Mouse (Mus musculus): ENCODE results near the gene Pde4b. TPM values are rescaled to one million over a fixed set of nuclear protein-coding genes. Genes with fewer than 3 reads are reported as not detected.

Pde4b gene
- polyA plus RNA-seq, 1 experiment from 2014 or later = 9.6 TPM

DNA sequence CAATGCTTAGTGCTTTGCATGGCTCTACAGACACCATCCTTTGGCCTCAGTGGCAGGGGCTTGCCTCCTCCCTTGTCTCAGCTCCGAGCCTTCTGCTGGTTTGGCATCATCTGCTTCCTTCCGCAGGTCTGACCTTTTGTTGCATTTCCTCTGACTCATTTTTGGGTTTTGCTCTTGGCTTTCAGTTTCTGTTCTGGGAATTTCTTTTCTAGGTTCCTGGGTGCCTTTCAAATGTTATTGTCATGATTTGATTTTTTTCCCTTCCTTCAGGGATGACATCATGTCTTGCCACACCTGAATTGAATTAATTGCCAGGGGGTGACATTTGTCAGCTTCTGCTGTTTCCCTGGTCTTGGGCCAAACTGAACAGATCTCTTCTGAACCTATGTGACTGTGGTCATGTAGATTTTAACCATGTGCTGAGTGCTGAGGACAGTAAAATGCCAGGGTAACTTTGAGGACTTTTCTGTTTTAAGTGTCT, 17.2 kb downstream of the Pde4b start:
- Histone ChIP-seq H3K27me3 (no peaks in the 10 kb centered on the region), H3K27ac (no peak overlapping the region), H3K9ac (no peak overlapping the region), H3K4me3 (no peak overlapping the region), H3K36me3 (no peaks in the 10 kb centered on the region), H3K4me2 (no peak overlapping the region), H3K9me3 (no peaks in the 10 kb centered on the region), H3K4me1 (no peaks in the 10 kb centered on the region)
- 85% methylated on average over 2 of the region's 2 CpGs for WGBS
- ATAC-seq (ENCODE audit: insufficient number of reproducible peaks, insufficient read depth, low FRiP score, low TSS enrichment, low read depth) = no peak

DNA sequence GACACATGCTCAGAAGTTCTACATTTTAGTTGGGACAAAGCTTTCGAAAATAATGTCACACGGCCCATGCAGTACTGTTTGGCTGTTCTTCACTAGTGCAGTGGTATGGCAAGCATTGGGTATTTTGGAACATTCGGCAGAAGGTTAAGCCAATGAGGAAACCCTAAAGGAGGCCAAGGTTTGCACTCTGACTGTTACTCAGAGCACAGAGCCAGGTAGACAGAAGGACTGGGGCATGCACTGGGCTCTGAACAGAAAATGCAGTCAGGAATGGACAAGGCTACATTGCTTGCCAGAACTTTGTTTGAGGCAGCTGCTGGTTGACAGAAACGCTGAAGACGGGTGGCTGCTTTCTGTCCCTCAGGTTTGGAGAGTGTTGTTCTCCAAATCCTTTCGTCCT, 19.4 kb downstream of the Pde4b start:
- Histone ChIP-seq H3K9ac (no peak overlapping the region), H3K36me3 (no peaks in the 10 kb centered on the region), H3K4me2 (no peak overlapping the region), H3K4me3 (no peak overlapping the region), H3K4me1 (no peaks in the 10 kb centered on the region), H3K9me3 (no peaks in the 10 kb centered on the region), H3K27ac (no peak overlapping the region), H3K27me3 (no peaks in the 10 kb centered on the region)
- ATAC-seq (ENCODE audit: insufficient number of reproducible peaks, insufficient read depth, low FRiP score, low TSS enrichment, low read depth) = no peak
- 89% methylated on average over 6 of the region's 6 CpGs for WGBS

DNA sequence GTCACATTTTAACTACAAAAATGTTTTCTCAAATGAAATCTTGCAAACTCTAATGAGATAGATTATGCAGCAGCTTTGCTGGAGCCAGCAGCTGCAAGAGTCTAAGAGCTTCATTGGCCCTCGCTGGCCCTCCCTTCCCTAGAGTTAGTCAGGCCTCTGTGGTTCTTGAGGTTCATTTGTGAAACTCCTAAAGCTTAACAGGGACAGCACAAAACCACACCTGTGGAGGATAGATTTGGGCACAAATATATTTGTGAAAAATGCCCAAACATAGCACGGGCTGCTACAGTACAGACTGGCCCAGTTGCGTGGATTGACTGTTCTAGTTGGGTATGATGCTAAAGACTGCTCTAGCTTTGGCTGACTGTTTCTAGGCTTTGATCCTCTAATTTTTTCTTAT, 32.1 kb downstream of the Pde4b start:
- Histone ChIP-seq H3K4me3 (no peak overlapping the region), H3K27ac (no peak overlapping the region), H3K27me3 (no peaks in the 10 kb centered on the region), H3K36me3 (no peaks in the 10 kb centered on the region), H3K9me3 (no peaks in the 10 kb centered on the region), H3K4me2 (no peak overlapping the region), H3K4me1 (no peaks in the 10 kb centered on the region), H3K9ac (no peak overlapping the region)
- ATAC-seq (ENCODE audit: insufficient number of reproducible peaks, insufficient read depth, low FRiP score, low TSS enrichment, low read depth) = no peak
- WGBS = 90% methylated on average over 3 of the region's 3 CpGs

DNA sequence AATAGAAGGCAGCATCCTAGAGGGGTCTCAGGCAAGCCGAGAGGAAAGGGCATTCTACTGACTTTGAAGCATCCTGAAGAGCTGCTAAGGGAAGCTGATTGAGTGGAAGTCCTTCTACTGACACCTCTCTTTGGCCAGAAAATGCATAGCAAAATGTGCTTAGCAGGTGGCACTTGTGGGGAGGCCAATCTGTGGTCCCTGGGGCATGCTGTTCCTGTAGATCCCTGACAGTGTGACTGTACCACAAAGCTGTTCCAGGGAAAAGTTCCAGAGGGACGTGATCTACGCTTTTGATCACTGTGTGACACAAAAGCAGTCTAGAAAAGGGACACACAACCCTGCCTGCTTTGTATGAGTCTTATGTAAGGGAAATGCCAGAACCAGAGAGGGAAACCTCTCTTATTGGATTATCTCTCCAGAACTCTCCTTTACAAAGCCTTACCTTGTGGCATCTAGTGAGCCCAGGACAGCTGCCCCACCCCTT, 49.1 kb downstream of the Pde4b start:
- Histone ChIP-seq H3K4me3 (no peak overlapping the region), H3K27me3 (no peaks in the 10 kb centered on the region), H3K9me3 (no peaks in the 10 kb centered on the region), H3K27ac (no peak overlapping the region), H3K4me2 (no peak overlapping the region), H3K36me3 (no peaks in the 10 kb centered on the region), H3K9ac (no peak overlapping the region), H3K4me1 (no peaks in the 10 kb centered on the region)
- 69% methylated on average over 3 of the region's 3 CpGs for WGBS
- ATAC-seq (ENCODE audit: insufficient number of reproducible peaks, insufficient read depth, low FRiP score, low TSS enrichment, low read depth) = no peak

DNA sequence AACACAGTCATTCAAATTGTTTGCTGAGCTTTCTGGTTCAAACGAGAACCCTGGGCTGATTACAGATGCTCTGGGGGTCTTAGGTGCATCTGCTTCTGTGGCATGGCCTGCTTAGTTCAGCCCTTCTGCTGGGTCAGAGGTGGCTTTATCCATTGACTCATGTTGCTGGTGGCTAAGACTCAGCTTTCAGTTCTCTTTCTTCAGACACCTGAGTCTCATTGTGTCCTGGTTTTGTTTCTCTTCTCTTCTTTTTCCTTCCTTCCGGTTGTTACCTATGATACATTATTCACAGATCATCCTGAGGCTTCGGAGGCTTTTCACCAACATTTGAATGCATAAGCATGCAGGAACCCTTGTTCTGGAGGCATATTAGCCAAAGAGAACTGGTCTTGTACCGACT, 51.0 kb downstream of the Pde4b start:
- no peak overlapping the region for H3K9ac ChIP-seq
- no peak overlapping the region for H3K4me2 ChIP-seq
- no peaks in the 10 kb centered on the region for H3K36me3 ChIP-seq
- H3K27me3 ChIP-seq = no peaks in the 10 kb centered on the region
- ATAC-seq (ENCODE audit: insufficient number of reproducible peaks, insufficient read depth, low FRiP score, low TSS enrichment, low read depth) = no peak
- 70% methylated on average over 4 of the region's 4 CpGs for WGBS
- H3K4me1 ChIP-seq = no peaks in the 10 kb centered on the region
- H3K27ac ChIP-seq = no peak overlapping the region
- H3K4me3 ChIP-seq = no peak overlapping the region
- no peaks in the 10 kb centered on the region for H3K9me3 ChIP-seq

DNA sequence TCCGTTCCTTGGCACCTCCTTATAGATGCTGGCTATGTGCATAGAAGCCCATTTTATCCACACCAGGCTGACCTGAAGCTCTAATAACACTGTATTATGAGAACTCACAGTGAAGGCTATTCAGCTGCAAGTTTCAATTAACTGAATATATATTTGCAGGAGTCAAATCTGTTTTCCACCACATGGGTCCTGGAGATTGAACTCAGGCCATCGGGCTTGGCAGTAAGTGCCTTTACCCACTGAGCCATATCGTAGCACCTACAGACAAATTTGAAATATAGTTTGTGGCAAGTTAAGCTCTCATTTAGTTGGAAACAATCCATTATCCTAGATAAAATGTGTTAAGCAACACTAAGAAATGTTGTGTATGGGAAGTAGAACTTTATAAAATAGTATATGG, 53.9 kb downstream of the Pde4b start:
- H3K9ac ChIP-seq = no peak overlapping the region
- H3K4me2 ChIP-seq = no peak overlapping the region
- ATAC-seq (ENCODE audit: insufficient number of reproducible peaks, insufficient read depth, low FRiP score, low TSS enrichment, low read depth) = no peak
- 85% methylated on average over 3 of the region's 3 CpGs for WGBS
- no peak overlapping the region for H3K4me3 ChIP-seq
- H3K9me3 ChIP-seq = no peaks in the 10 kb centered on the region
- no peaks in the 10 kb centered on the region for H3K4me1 ChIP-seq
- H3K27ac ChIP-seq = no peak overlapping the region
- H3K27me3 ChIP-seq = no peaks in the 10 kb centered on the region
- no peaks in the 10 kb centered on the region for H3K36me3 ChIP-seq

DNA sequence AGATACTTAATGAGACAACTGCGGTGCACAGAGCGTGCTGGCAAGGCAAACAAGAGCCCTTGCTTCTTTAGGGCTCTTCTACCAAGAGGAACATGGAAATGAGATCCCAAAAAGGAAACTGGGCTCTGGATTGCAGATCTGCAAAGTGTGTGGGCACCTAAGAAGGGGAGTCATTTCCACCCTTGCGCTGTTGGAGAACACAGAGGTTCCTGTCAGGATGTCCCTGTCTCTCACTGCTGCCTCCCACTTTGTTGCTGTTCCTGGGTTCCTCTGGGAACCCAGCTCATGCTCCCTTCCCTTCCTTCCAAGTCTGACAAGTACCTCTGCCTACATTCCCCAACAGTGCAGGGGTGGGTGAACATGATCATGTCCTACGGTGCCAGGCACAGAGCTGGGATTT, 61.4 kb downstream of the Pde4b start:
- Histone ChIP-seq H3K36me3 (no peaks in the 10 kb centered on the region), H3K27ac (no peak overlapping the region), H3K9me3 (no peaks in the 10 kb centered on the region), H3K27me3 (no peaks in the 10 kb centered on the region), H3K4me2 (no peak overlapping the region), H3K9ac (no peak overlapping the region), H3K4me1 (no peaks in the 10 kb centered on the region), H3K4me3 (no peak overlapping the region)
- WGBS = 88% methylated on average over 4 of the region's 4 CpGs
- ATAC-seq (ENCODE audit: insufficient number of reproducible peaks, insufficient read depth, low FRiP score, low TSS enrichment, low read depth) = no peak

DNA sequence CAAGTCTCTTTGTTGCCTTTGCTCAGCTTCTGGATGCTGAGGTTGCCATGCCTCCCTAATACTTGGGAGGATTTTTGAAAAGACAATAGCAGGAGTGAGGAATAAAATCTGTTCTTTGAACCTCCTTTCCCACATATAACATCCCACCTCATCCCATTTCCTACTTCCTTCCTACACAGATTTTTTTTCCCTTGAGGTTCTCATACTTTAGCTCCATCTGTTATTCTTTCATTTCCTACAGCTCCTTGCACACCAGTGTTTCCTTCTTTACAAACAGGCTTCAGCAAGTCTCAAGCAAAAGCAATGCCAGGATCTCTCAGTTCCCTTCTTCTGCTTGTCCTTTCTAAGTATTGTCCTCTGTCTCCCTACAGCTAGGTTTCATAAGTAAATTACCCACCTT, 71.8 kb downstream of the Pde4b start:
- Histone ChIP-seq H3K4me1 (no peaks in the 10 kb centered on the region), H3K27me3 (no peaks in the 10 kb centered on the region), H3K4me3 (no peak overlapping the region), H3K9ac (no peak overlapping the region), H3K36me3 (no peaks in the 10 kb centered on the region), H3K27ac (no peak overlapping the region), H3K9me3 (no peaks in the 10 kb centered on the region), H3K4me2 (no peak overlapping the region)
- no peak for ATAC-seq (ENCODE audit: insufficient number of reproducible peaks, insufficient read depth, low FRiP score, low TSS enrichment, low read depth)

DNA sequence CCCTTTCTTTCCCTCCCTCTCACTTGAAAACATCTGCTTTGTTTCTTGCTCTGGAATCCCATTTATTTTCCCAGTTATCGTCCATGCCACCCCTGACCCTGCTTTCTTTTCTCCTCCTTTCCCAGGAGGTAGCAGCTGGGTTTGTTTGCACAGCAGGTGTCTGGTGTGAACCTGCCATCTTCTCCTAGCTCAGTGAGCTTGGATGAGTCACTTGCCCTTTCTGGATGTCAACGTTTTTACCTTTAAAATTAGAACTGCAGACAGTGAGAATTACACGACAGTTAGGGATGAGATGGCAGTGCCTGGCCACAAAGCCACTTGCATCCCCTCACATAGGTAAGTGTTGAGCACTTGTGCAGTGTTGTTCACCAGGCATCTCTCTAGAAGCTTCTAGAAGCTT, 84.3 kb downstream of the Pde4b start:
- Histone ChIP-seq H3K9ac (no peak overlapping the region), H3K27ac (no peak overlapping the region), H3K36me3 (no peaks in the 10 kb centered on the region), H3K27me3 (no peaks in the 10 kb centered on the region), H3K4me3 (no peak overlapping the region), H3K4me2 (no peak overlapping the region), H3K9me3 (no peaks in the 10 kb centered on the region), H3K4me1 (no peaks in the 10 kb centered on the region)
- WGBS = 46% methylated on average over 3 of the region's 3 CpGs
- no peak for ATAC-seq (ENCODE audit: insufficient number of reproducible peaks, insufficient read depth, low FRiP score, low TSS enrichment, low read depth)

DNA sequence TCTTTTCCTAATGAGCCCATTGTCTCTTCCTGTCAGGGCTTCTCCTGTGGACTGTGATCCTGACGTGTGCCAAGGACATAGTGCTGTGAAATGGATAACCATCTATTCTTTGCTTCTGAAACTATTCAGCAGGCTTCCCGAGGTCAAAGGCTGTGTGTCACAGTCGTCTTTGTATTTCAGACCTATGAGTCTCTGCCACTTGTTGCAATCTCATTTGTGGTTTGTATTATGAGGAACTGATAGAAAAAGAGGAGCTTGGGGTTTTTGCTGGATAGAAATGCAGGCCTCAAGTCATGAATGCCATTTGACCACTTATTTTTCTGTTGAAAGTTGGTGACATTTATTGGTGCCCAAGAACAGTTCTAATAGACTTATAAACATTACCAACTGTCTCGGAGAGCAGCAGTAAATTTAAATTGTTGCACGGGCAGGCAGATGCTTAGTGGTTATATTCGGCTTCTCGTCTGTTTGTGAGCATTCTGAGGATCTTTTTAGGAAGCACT, 85.4 kb downstream of the Pde4b start:
- Histone ChIP-seq H3K4me1 (no peaks in the 10 kb centered on the region), H3K9ac (no peak overlapping the region), H3K9me3 (no peaks in the 10 kb centered on the region), H3K4me2 (no peak overlapping the region), H3K27ac (no peak overlapping the region), H3K27me3 (no peaks in the 10 kb centered on the region), H3K36me3 (no peaks in the 10 kb centered on the region), H3K4me3 (no peak overlapping the region)
- WGBS = 72% methylated on average over 7 of the region's 7 CpGs
- ATAC-seq (ENCODE audit: insufficient number of reproducible peaks, insufficient read depth, low FRiP score, low TSS enrichment, low read depth) = no peak

DNA sequence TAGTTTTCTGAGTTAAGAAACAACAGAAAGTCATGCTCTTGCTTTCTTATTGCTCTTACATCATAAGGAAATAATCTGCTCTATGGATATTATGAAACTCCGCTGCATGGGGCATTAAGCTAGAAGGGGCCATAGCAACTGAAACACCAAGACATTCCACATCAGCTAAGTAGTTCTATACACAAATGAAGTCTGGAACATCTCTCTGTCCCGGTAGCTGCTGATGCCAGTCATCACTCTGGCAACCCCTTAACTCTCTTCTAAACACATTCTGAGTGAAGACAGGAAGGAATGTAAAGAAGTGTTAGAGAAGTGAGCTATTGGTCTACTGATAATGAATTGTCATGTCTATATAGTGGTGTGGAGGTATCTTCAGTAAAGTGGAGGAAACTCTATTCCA, 88.6 kb downstream of the Pde4b start:
- Histone ChIP-seq H3K4me1 (no peaks in the 10 kb centered on the region), H3K27me3 (no peaks in the 10 kb centered on the region), H3K9me3 (no peaks in the 10 kb centered on the region), H3K4me3 (no peak overlapping the region), H3K27ac (no peak overlapping the region), H3K4me2 (no peak overlapping the region), H3K9ac (no peak overlapping the region), H3K36me3 (no peaks in the 10 kb centered on the region)
- no peak for ATAC-seq (ENCODE audit: insufficient number of reproducible peaks, insufficient read depth, low FRiP score, low TSS enrichment, low read depth)
- WGBS = 84% methylated on average over 2 of the region's 2 CpGs

DNA sequence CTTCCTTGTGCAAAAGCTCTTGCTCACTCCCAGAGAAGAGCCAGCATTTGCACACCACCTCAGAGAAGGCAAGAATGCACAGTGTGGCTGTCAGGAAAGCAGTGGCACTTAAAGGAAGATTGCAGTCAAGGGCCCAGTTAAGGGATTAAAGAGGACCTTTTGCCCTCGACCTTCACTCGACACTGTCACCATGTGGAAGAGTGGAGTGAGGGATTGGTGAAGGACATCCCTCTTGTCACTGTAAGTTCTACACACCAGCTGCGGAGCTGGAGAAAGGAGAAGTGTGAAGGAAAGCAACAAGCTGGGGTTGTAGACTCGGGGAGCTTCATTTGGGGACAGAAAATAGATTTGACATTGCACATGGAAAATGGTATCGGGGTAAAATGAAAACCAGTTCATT, 89.9 kb downstream of the Pde4b start:
- Histone ChIP-seq H3K9me3 (no peaks in the 10 kb centered on the region), H3K4me3 (no peak overlapping the region), H3K27me3 (no peaks in the 10 kb centered on the region), H3K27ac (no peak overlapping the region), H3K9ac (no peak overlapping the region), H3K4me1 (no peaks in the 10 kb centered on the region), H3K36me3 (no peaks in the 10 kb centered on the region), H3K4me2 (no peak overlapping the region)
- 78% methylated on average over 5 of the region's 5 CpGs for WGBS
- ATAC-seq (ENCODE audit: insufficient number of reproducible peaks, insufficient read depth, low FRiP score, low TSS enrichment, low read depth) = no peak

DNA sequence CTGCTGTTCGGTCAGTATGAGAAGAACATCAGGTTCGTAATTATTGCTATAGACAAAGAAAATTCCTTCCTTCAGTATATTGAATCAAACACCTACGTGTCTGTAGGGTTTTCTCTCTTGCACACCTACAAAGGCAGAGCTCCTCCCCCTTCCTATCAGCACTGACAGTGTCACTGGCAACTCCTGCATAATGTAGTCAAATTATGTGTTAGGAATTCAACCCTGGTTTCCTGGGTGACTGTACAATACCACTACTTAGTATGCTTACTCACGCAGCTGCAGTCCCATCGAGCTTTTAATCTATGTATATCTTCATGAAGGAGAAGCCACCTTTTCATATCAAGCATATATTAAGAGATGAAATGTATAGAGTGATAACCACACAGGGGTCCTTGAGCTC, 99.5 kb downstream of the Pde4b start:
- Histone ChIP-seq H3K27ac (no peak overlapping the region), H3K9ac (no peak overlapping the region), H3K4me3 (no peak overlapping the region), H3K36me3 (no peaks in the 10 kb centered on the region), H3K4me1 (no peaks in the 10 kb centered on the region), H3K27me3 (no peaks in the 10 kb centered on the region), H3K9me3 (no peaks in the 10 kb centered on the region), H3K4me2 (no peak overlapping the region)
- ATAC-seq (ENCODE audit: insufficient number of reproducible peaks, insufficient read depth, low FRiP score, low TSS enrichment, low read depth) = no peak
- 81% methylated on average over 5 of the region's 5 CpGs for WGBS

Measured in embryonic facial prominence, embryonic 13.5 days (tissue).